Mouse (Mus musculus): ENCODE measurements around the gene Pacs1. TPM values are rescaled to one million over a fixed set of nuclear protein-coding genes. Genes with fewer than 3 reads are reported as not detected.

Pacs1 gene
- polyA plus RNA-seq, 1 experiment from 2014 or later, result 3.3 TPM

GRCm38 (mm10) chr19:5277140-5277539, 4.2 kb upstream of the Pacs1 start:
- no peak overlapping the region for H3K27ac ChIP-seq (ENCODE audit: low read depth)
- no peak for ATAC-seq
- peaks cover 65% of the 10 kb centered on the region for H3K36me3 ChIP-seq (replicated peaks; ENCODE audit: insufficient read depth, low read length)
- DNase-seq, result no peak
- peak; percentile 48 for TF ChIP-seq CTCF (IDR thresholded peaks at IDR 0.05; ENCODE audit: low read depth)
- TF ChIP-seq EP300 (IDR thresholded peaks at IDR 0.05; ENCODE audit: low read depth), result no peak
- no peaks in the 10 kb centered on the region for H3K27me3 ChIP-seq (ENCODE audit: insufficient read depth, low read length)
- H3K4me2 ChIP-seq (ENCODE audit: low read depth, low read length), result no peak overlapping the region
- H3K4me3 ChIP-seq (ENCODE audit: low read depth, low read length), result no peak overlapping the region
- 86% methylated on average over 3 of the region's 3 CpGs for WGBS (ENCODE audit: insufficient replicate concordance)
- no peaks in the 10 kb centered on the region for H3K9me3 ChIP-seq (ENCODE audit: low read length)
- peaks cover 20% of the 10 kb centered on the region for H3K4me1 ChIP-seq (ENCODE audit: insufficient read depth)
- H3K9ac ChIP-seq (replicated peaks), result no peak overlapping the region

DNA sequence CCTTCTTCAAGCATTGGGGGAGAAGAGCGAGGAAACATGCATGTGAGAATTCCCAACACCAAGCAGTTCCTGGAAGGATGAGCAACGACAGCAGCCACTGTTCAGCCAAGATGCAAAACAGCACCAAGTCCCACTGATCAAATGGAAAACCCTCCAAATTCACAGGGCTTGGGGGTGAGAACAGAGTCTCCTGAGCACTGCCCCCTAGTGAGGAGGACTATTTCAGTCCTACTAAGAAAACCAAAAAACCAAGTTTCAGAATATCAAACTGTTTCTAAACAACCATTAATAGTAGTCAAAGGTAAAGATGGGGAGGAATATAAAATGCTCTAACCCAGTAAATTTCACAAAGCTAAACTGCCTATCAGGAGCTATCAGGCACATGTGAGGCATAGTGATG, 3.6 kb upstream of the Pacs1 start:
- Histone ChIP-seq H3K4me3 (ENCODE audit: low read depth, low read length) (no peak overlapping the region), H3K27ac (ENCODE audit: low read depth) (no peak overlapping the region), H3K4me1 (ENCODE audit: insufficient read depth) (peaks cover 26% of the 10 kb centered on the region), H3K36me3 (replicated peaks; ENCODE audit: insufficient read depth, low read length) (peaks cover 63% of the 10 kb centered on the region), H3K9me3 (ENCODE audit: low read length) (no peaks in the 10 kb centered on the region), H3K4me2 (ENCODE audit: low read depth, low read length) (no peak overlapping the region), H3K9ac (replicated peaks) (no peak overlapping the region), H3K27me3 (ENCODE audit: insufficient read depth, low read length) (no peaks in the 10 kb centered on the region)
- no peak for ATAC-seq
- peak; percentile 33 for TF ChIP-seq CTCF (IDR thresholded peaks at IDR 0.05; ENCODE audit: low read depth)
- no peak for TF ChIP-seq EP300 (IDR thresholded peaks at IDR 0.05; ENCODE audit: low read depth)
- 93% methylated on average over 2 of the region's 2 CpGs for WGBS (ENCODE audit: insufficient replicate concordance)
- no peak for DNase-seq

- Histone ChIP-seq H3K27me3 (ENCODE audit: insufficient read depth, low read length) (no peaks in the 10 kb centered on the region), H3K9me3 (ENCODE audit: low read length) (no peaks in the 10 kb centered on the region), H3K4me2 (ENCODE audit: low read depth, low read length) (no peak overlapping the region), H3K4me1 (ENCODE audit: insufficient read depth) (peaks cover 28% of the 10 kb centered on the region), H3K36me3 (replicated peaks; ENCODE audit: insufficient read depth, low read length) (peaks cover 57% of the 10 kb centered on the region), H3K27ac (ENCODE audit: low read depth) (no peak overlapping the region), H3K4me3 (ENCODE audit: low read depth, low read length) (no peak overlapping the region), H3K9ac (replicated peaks) (no peak overlapping the region)
- no peak for ATAC-seq
- TF ChIP-seq EP300 (IDR thresholded peaks at IDR 0.05; ENCODE audit: low read depth) (no peak), CTCF (IDR thresholded peaks at IDR 0.05; ENCODE audit: low read depth) (no peak)
- 84% methylated on average over 5 of the region's 5 CpGs for whole genome bisulfite sequencing (ENCODE audit: insufficient replicate concordance)
- no peak for DNase-seq
Observed at GRCm38 (mm10) chr19:5275736-5276135, 2.8 kb upstream of the Pacs1 start.

GRCm38 (mm10) chr19:5274641-5275040, 1.7 kb upstream of the Pacs1 start:
- H3K4me2 ChIP-seq (ENCODE audit: low read depth, low read length), result no peak overlapping the region
- H3K4me3 ChIP-seq (ENCODE audit: low read depth, low read length), result no peak overlapping the region
- TF ChIP-seq CTCF (IDR thresholded peaks at IDR 0.05; ENCODE audit: low read depth) (no peak), EP300 (IDR thresholded peaks at IDR 0.05; ENCODE audit: low read depth) (no peak)
- 74% methylated on average over 13 of the region's 13 CpGs for WGBS (ENCODE audit: insufficient replicate concordance)
- no peak for DNase-seq
- H3K9ac ChIP-seq (replicated peaks), result no peak overlapping the region
- no peaks in the 10 kb centered on the region for H3K27me3 ChIP-seq (ENCODE audit: insufficient read depth, low read length)
- no peak for ATAC-seq
- H3K36me3 ChIP-seq (replicated peaks; ENCODE audit: insufficient read depth, low read length), result peaks cover 51% of the 10 kb centered on the region
- peak overlapping the region; percentile 88 for H3K27ac ChIP-seq (ENCODE audit: low read depth)
- no peaks in the 10 kb centered on the region for H3K9me3 ChIP-seq (ENCODE audit: low read length)
- H3K4me1 ChIP-seq (ENCODE audit: insufficient read depth), result peaks cover 32% of the 10 kb centered on the region

GRCm38 (mm10) chr19:5273916-5274315, 997 bp upstream of the Pacs1 start:
- Histone ChIP-seq H3K4me3 (ENCODE audit: low read depth, low read length) (no peak overlapping the region), H3K27ac (ENCODE audit: low read depth) (peak overlapping the region; percentile 88), H3K27me3 (ENCODE audit: insufficient read depth, low read length) (no peaks in the 10 kb centered on the region), H3K9me3 (ENCODE audit: low read length) (no peaks in the 10 kb centered on the region), H3K9ac (replicated peaks) (peak overlapping the region; percentile 89; the same call in 1 of the 2 replicates), H3K4me1 (ENCODE audit: insufficient read depth) (peaks cover 33% of the 10 kb centered on the region), H3K36me3 (replicated peaks; ENCODE audit: insufficient read depth, low read length) (peaks cover 45% of the 10 kb centered on the region), H3K4me2 (ENCODE audit: low read depth, low read length) (peak overlapping the region; percentile 100; the same call in 1 of the 2 replicates)
- ATAC-seq (no peak), DNase-seq (no peak)
- no peak for TF ChIP-seq CTCF (IDR thresholded peaks at IDR 0.05; ENCODE audit: low read depth)
- TF ChIP-seq EP300 (IDR thresholded peaks at IDR 0.05; ENCODE audit: low read depth), result no peak
- WGBS (ENCODE audit: insufficient replicate concordance), result 53% methylated on average over 4 of the region's 4 CpGs

GRCm38 (mm10) chr19:5272326-5272795, 558 bp downstream of the Pacs1 start:
- Histone ChIP-seq H3K9ac (replicated peaks) (peak overlapping the region; percentile 89), H3K4me3 (ENCODE audit: low read depth, low read length) (peak overlapping the region; percentile 93), H3K27me3 (ENCODE audit: insufficient read depth, low read length) (no peaks in the 10 kb centered on the region), H3K9me3 (ENCODE audit: low read length) (no peaks in the 10 kb centered on the region), H3K4me1 (ENCODE audit: insufficient read depth) (peaks cover 41% of the 10 kb centered on the region), H3K4me2 (ENCODE audit: low read depth, low read length) (peak overlapping the region; percentile 100), H3K27ac (ENCODE audit: low read depth) (peak overlapping the region; percentile 88), H3K36me3 (replicated peaks; ENCODE audit: insufficient read depth, low read length) (peaks cover 31% of the 10 kb centered on the region)
- DNase-seq (peak; percentile 41), ATAC-seq (peak; percentile 22; the same call in 1 of the 2 replicates)
- 1% methylated on average over 22 of the region's 30 CpGs for WGBS (ENCODE audit: insufficient replicate concordance)
- no peak for TF ChIP-seq EP300 (IDR thresholded peaks at IDR 0.05; ENCODE audit: low read depth)
- no peak for TF ChIP-seq CTCF (IDR thresholded peaks at IDR 0.05; ENCODE audit: low read depth)
